Mouse (Mus musculus) kidney, postnatal 0 days (tissue): ENCODE data around the gene Qrich1. TPM values are rescaled to one million over a fixed set of nuclear protein-coding genes. Genes with fewer than 3 reads are reported as not detected.

ENCODE experiments used
- ATAC-seq: fragments of 200-750 bp; cut with Nextera tagmentation; replicated peaks from 2 replicates; pipeline ENCODE4 v1.8.0; 2017; ENCODE audit warnings: low read depth, moderate number of reproducible peaks, moderate TSS enrichment, moderate library complexity; ENCODE audit not compliant: low FRiP score
- DNase-seq: peaks from one replicate; pipeline ENCODE4 v3.0.0-alpha.2; 2016; ENCODE audit warnings: low spot score
- H3K27ac ChIP-seq: fragments of 300-500 bp; sonication (generic); 2 replicates; pipeline ENCODE4 v1.5.1; 2014; ENCODE audit warnings: mild to moderate bottlenecking
- H3K27me3 ChIP-seq: fragments of 300-500 bp; sonication (generic); 2 replicates; pipeline ENCODE4 v1.6.1; 2014; ENCODE audit warnings: low read length, mixed read lengths; ENCODE audit not compliant: insufficient read depth
- H3K36me3 ChIP-seq: fragments of 300-500 bp; sonication (generic); 2 replicates; pipeline ENCODE4 v1.6.1; 2014; ENCODE audit warnings: low read length, mixed read lengths; ENCODE audit not compliant: insufficient read depth
- H3K4me1 ChIP-seq: fragments of 300-500 bp; sonication (generic); replicated peaks from 2 replicates; pipeline ENCODE4 v1.6.1; 2014; ENCODE audit warnings: antibody characterized with exemption, low read length, mixed read lengths; ENCODE audit not compliant: insufficient read depth
- H3K4me2 ChIP-seq: fragments of 300-500 bp; sonication (generic); 2 replicates; pipeline ENCODE4 v1.6.1; 2014; ENCODE audit warnings: mild to moderate bottlenecking, low read length, moderate library complexity, mixed read lengths
- H3K4me3 ChIP-seq: fragments of 300-500 bp; sonication (generic); replicated peaks from 2 replicates; pipeline ENCODE4 v1.5.1; 2014; ENCODE audit warnings: low read depth, low read length
- H3K9ac ChIP-seq: fragments of 300-500 bp; sonication (generic); 2 replicates; pipeline ENCODE4 v1.6.1; 2014; ENCODE audit warnings: low read depth, low read length
- H3K9me3 ChIP-seq: fragments of 300-500 bp; sonication (generic); replicated peaks from 2 replicates; pipeline ENCODE4 v1.6.1; 2016; ENCODE audit warnings: low read length, inconsistent platforms, mixed read lengths
- CTCF ChIP-seq: IDR thresholded peaks from 2 replicates; pipeline ENCODE4 v1.5.1; 2016; ENCODE audit warnings: antibody characterized with exemption, low read depth, mild to moderate bottlenecking, moderate library complexity
- WGBS: fragments of 180-500 bp; shearing (Covaris S2); extraction: QIAGEN DNeasy Blood & Tissue Kit; methylation state at CpG from one replicate; pipeline ENCODE4 v1.1.7; 2014; 5-methylcytosine and 5-hydroxymethylcytosine counted together
- polyA plus RNA-seq: library from polyadenylated mRNA; unstranded; fragments of >200 nt; fragmentation: Nextera tagmentation; extraction: Ambion mirVana; gene quantifications from 2 replicates; pipeline ENCODE4 v1.2.1, GENCODE M21; 2015

The Qrich1 gene
- polyA plus RNA-seq, 1 experiment from 2014 or later, result 87.2 TPM

DNA sequence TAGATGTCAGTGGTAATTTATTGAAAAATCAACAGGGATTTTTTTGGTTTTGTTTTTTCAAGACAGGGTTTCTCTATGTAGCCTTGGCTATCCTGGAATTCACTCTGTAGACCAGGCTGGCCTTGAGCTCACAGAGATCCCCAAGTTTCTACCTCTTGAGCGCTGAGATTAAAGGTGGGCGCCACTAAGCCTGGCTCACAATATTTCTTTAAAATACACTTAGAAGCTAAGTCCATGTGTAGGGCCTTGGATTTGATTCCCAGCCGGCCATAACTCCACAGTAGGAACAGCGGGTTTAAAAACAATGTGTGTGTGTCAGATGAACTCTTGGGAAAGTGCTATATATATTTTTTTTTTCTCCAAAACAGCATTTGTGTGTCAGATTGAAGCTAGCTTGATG lies 6.7 kb downstream of the Qrich1 start:
- H3K9ac ChIP-seq, result no peak overlapping the region
- ATAC-seq, result no peak
- DNase-seq, result no peak
- peaks cover 7% of the 10 kb centered on the region; the same call in 1 of the 2 replicates for H3K36me3 ChIP-seq
- no peaks in the 10 kb centered on the region for H3K27me3 ChIP-seq
- H3K27ac ChIP-seq, result no peak overlapping the region
- TF ChIP-seq CTCF, result no peak
- H3K4me3 ChIP-seq, result no peak overlapping the region
- WGBS, result 94% methylated on average over 4 of the region's 4 CpGs
- H3K4me1 ChIP-seq, result no peaks in the 10 kb centered on the region
- H3K9me3 ChIP-seq, result no peaks in the 10 kb centered on the region
- no peak overlapping the region for H3K4me2 ChIP-seq

DNA sequence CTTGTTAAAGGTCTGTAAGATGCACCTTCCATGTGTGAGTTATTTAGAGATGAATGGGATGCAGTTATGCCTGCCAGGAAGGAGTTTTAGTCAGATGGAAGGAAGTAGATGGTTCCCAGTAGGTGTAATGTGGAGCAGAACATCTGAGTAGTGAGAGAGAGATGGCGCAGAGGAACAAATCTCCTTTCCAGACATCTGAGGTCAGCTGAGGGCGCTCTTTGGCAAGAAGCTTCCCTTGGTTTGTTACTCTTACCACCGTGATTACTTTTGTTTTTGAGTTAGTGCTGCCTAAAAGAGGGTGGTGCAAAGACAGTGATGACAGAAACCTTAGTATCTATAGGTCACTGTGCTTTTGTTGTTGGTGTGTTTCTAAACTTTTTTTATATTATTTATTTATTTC lies 8.8 kb downstream of the Qrich1 start:
- no peaks in the 10 kb centered on the region for H3K27me3 ChIP-seq
- peaks cover 27% of the 10 kb centered on the region for H3K36me3 ChIP-seq
- no peak overlapping the region for H3K4me3 ChIP-seq
- no peak overlapping the region for H3K9ac ChIP-seq
- WGBS, result 77% methylated on average over 3 of the region's 3 CpGs
- ATAC-seq, result no peak
- no peak for DNase-seq
- no peaks in the 10 kb centered on the region for H3K4me1 ChIP-seq
- H3K9me3 ChIP-seq, result no peaks in the 10 kb centered on the region
- TF ChIP-seq CTCF, result no peak
- H3K27ac ChIP-seq, result no peak overlapping the region
- no peak overlapping the region for H3K4me2 ChIP-seq

DNA sequence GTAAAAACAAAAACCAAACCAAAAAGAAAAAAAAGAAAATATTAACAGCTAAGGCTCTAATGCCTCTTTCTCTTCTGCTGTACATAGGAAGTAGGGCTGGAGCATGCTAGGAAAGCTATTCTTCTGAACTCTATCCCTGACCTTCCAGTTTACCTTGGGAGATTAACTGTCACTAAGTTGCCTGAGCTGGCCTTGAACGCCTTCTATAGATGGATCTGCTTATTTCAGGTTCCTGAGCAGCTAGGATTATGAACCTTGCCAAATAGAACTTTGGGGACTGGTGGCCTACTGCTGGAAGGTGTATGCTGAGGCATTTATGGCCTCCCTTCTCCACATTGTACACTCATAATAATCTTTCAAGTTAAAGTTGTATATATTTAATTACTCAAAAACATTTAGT lies 14.3 kb downstream of the Qrich1 start:
- Histone ChIP-seq H3K9ac (no peak overlapping the region), H3K27me3 (no peaks in the 10 kb centered on the region), H3K36me3 (peaks cover 61% of the 10 kb centered on the region), H3K4me3 (no peak overlapping the region), H3K4me1 (no peaks in the 10 kb centered on the region), H3K4me2 (no peak overlapping the region), H3K9me3 (no peaks in the 10 kb centered on the region), H3K27ac (no peak overlapping the region)
- ATAC-seq (no peak), DNase-seq (no peak)
- 96% methylated on average over 1 of the region's 1 CpGs for WGBS
- TF ChIP-seq CTCF, result no peak

DNA sequence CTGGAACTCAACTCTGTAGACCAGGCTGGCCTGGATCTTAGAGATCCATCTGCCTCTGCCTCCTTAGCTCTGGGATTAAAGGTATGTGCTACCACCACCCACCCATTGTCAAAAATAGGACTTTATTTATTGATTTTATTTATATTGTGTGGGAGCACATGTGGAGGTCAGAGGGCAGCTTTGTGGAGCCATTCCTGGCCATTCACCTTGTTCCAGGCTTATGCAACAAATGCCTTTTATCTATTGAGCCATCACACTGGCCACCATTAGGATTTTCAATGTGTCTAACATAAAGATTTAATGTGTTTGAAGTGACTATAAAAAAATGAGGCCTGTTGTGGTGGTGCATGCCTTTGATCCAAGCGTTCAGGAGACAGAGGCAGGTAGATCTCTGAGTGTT lies 14.9 kb downstream of the Qrich1 start:
- Histone ChIP-seq H3K9me3 (no peaks in the 10 kb centered on the region), H3K4me2 (no peak overlapping the region), H3K4me1 (no peaks in the 10 kb centered on the region), H3K4me3 (no peak overlapping the region), H3K27ac (no peak overlapping the region), H3K27me3 (no peaks in the 10 kb centered on the region), H3K36me3 (peaks cover 64% of the 10 kb centered on the region), H3K9ac (no peak overlapping the region)
- 90% methylated on average over 1 of the region's 1 CpGs for WGBS
- ATAC-seq (no peak), DNase-seq (no peak)
- TF ChIP-seq CTCF, result no peak

DNA sequence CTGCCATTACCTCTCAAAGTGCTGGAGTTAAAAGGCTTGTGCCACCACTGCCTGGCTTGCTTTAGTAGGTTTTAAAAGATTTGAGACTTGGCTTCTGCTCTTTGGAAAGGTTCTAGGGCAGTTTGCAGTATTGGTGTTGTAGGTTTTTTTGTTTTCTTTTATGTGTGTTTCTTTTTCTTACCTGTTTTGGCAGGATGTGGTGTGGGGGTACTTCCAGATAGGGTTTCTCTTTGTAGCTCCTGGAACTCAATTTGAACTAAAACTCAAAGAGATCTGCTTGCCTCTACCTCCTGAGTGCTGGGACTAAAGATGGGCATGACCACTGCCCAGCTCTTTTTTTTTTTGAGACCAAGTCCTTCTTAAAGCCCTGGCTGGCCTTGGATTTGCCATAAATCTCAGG lies 24.2 kb downstream of the Qrich1 start:
- Histone ChIP-seq H3K9me3 (no peaks in the 10 kb centered on the region), H3K4me2 (no peak overlapping the region), H3K36me3 (peaks cover 71% of the 10 kb centered on the region), H3K9ac (no peak overlapping the region), H3K27me3 (no peaks in the 10 kb centered on the region), H3K27ac (no peak overlapping the region), H3K4me1 (no peaks in the 10 kb centered on the region), H3K4me3 (no peak overlapping the region)
- DNase-seq (no peak), ATAC-seq (no peak)
- TF ChIP-seq CTCF, result no peak

DNA sequence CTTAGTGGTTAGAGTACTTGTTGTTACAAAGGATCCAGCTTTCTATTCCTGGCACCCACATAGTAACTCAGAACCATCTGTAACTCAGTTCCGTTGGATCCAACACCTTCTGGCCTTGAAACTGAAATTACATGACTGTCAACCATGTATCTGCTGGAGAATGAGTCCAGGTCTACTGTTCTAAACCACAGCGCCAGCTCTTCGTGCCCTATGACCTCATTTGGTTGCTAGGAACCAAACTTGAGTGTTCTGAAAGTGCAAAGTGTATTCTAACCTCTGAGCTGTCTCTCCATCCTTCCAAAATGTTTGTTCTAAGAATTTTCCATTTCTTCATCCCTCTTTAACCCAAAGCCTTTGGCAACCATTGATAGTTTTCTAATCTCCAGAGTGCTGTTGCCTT lies 29.4 kb downstream of the Qrich1 start:
- no peak for ATAC-seq
- Histone ChIP-seq H3K9me3 (no peaks in the 10 kb centered on the region), H3K27ac (no peak overlapping the region), H3K27me3 (no peaks in the 10 kb centered on the region), H3K36me3 (peaks cover 77% of the 10 kb centered on the region), H3K4me1 (no peaks in the 10 kb centered on the region), H3K4me2 (no peak overlapping the region), H3K4me3 (no peak overlapping the region), H3K9ac (no peak overlapping the region)
- 93% methylated on average over 3 of the region's 3 CpGs for WGBS
- no peak for TF ChIP-seq CTCF
- DNase-seq, result no peak

DNA sequence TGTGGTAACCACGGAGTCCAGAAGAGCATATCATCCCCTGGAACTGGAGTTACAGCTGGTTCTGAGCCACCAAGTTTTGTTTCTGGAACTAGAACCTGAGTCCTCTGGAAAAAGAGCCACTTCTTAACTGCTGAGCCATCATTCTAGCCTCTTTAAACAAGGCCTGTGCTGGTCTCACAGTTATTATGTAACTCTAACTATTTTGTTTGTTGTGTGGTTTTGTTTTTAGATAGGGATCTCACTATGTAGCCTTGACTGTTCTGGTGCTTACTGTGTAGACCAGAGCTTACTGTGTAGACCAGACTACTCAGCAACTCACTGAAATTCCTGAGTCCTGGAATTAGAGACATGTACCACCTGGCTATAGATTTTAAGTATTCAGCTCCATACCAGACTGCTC lies 30.3 kb downstream of the Qrich1 start:
- Histone ChIP-seq H3K9me3 (no peaks in the 10 kb centered on the region), H3K36me3 (peaks cover 71% of the 10 kb centered on the region), H3K9ac (no peak overlapping the region), H3K27ac (no peak overlapping the region), H3K4me3 (no peak overlapping the region), H3K27me3 (no peaks in the 10 kb centered on the region), H3K4me2 (no peak overlapping the region), H3K4me1 (no peaks in the 10 kb centered on the region)
- 83% methylated on average over 1 of the region's 1 CpGs for WGBS
- no peak for ATAC-seq
- no peak for TF ChIP-seq CTCF
- no peak for DNase-seq
